Mouse (Mus musculus) hindbrain, embryonic 14.5 days (tissue): ENCODE measurements around the gene Ankzf1. TPM values are rescaled to one million over a fixed set of nuclear protein-coding genes. Genes with fewer than 3 reads are reported as not detected.

Source experiments
- ATAC-seq: fragments of 200-750 bp; cut with Nextera tagmentation; 2 replicates; pipeline ENCODE4 v1.8.0; 2017; ENCODE audit warnings: moderate number of reproducible peaks, mild to moderate bottlenecking, moderate TSS enrichment, moderate library complexity; ENCODE audit not compliant: low FRiP score
- DNase-seq: peaks from one replicate; pipeline ENCODE4 v3.0.0-alpha.2; 2015; ENCODE audit warnings: low spot score
- H3K27ac ChIP-seq: fragments of 300-500 bp; sonication (generic); 2 replicates; pipeline ENCODE4 v1.5.1; 2014; ENCODE audit warnings: mild to moderate bottlenecking, moderate library complexity
- H3K27me3 ChIP-seq: fragments of 300-500 bp; sonication (generic); 2 replicates; pipeline ENCODE4 v1.6.1; 2014; ENCODE audit warnings: mild to moderate bottlenecking, low read length, mixed read lengths; ENCODE audit not compliant: control insufficient read depth, insufficient read depth
- H3K36me3 ChIP-seq: fragments of 300-500 bp; sonication (generic); replicated peaks from 2 replicates; pipeline ENCODE4 v1.6.1; 2014; ENCODE audit not compliant: control insufficient read depth, insufficient read depth
- H3K4me1 ChIP-seq: fragments of 300-500 bp; sonication (generic); replicated peaks from 2 replicates; pipeline ENCODE4 v1.6.1; 2014; ENCODE audit warnings: antibody characterized with exemption, low read length, mixed read lengths; ENCODE audit not compliant: control insufficient read depth, insufficient read depth
- H3K4me2 ChIP-seq: fragments of 300-500 bp; sonication (generic); replicated peaks from 2 replicates; pipeline ENCODE4 v1.6.1; 2014; ENCODE audit warnings: mild to moderate bottlenecking, moderate library complexity
- H3K4me3 ChIP-seq: fragments of 300-500 bp; sonication (generic); replicated peaks from 2 replicates; pipeline ENCODE4 v1.5.1; 2014; ENCODE audit warnings: mild to moderate bottlenecking, low read length
- H3K9ac ChIP-seq: fragments of 300-500 bp; sonication (generic); 2 replicates; pipeline ENCODE4 v1.6.1; 2014
- H3K9me3 ChIP-seq: fragments of 300-500 bp; sonication (generic); 2 replicates; pipeline ENCODE4 v1.6.1; 2016; ENCODE audit warnings: low read length; ENCODE audit not compliant: control insufficient read depth
- WGBS: fragments of 180-500 bp; shearing (Covaris S2); extraction: QIAGEN DNeasy Blood & Tissue Kit; methylation state at CpG from one replicate; pipeline ENCODE4 v1.1.7; 2014; 5-methylcytosine and 5-hydroxymethylcytosine counted together
- polyA plus RNA-seq: library from polyadenylated mRNA; unstranded; fragments of >200 nt; fragmentation: Nextera tagmentation; extraction: Ambion mirVana; gene quantifications from 2 replicates; pipeline ENCODE4 v1.2.1, GENCODE M21; 2014

Ankzf1 gene
- polyA plus RNA-seq, 1 experiment from 2014 or later, result 18.4 TPM

GRCm38 (mm10) chr1:75219078-75219477 lies 27.1 kb downstream of the Ankzf1 start:
- peaks cover 61% of the 10 kb centered on the region for H3K27me3 ChIP-seq
- H3K4me3 ChIP-seq, result peak overlapping the region; percentile 53
- peaks cover 14% of the 10 kb centered on the region for H3K36me3 ChIP-seq
- H3K27ac ChIP-seq, result no peak overlapping the region
- no peaks in the 10 kb centered on the region for H3K9me3 ChIP-seq
- peaks cover 13% of the 10 kb centered on the region for H3K4me1 ChIP-seq
- peak; percentile 75 for DNase-seq
- WGBS, result under 1% methylated on average over 24 of the region's 24 CpGs
- H3K9ac ChIP-seq, result peak overlapping the region; percentile 58
- ATAC-seq, result peak; percentile 82
- H3K4me2 ChIP-seq, result peak overlapping the region; percentile 89

DNA sequence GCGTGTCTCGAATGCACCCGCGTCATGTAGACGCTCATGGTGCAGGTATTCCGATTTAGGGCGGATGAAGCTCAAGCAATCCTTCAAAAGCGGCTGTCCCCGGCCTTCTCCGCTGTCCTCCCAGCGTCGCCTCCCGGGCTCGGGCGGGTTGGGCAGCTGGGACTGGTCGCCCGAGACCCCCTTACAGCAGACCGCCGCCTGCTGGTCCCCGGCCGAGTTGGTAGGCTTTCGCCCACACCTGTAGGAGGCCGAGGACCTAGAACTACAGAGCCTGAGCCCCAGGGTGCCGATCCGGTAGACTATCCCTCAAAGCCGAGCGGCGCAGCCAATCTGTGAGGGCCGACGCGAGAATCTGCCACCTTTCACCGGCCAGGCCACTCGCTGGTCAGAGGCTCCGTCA lies 27.6 kb downstream of the Ankzf1 start, which contains the start of gene Tuba4a:
Tuba4a (minus strand) TSS at position 335 of the 400 bp plus-strand sequence.
- H3K4me1 ChIP-seq, result peaks cover 13% of the 10 kb centered on the region
- H3K27me3 ChIP-seq, result peaks cover 61% of the 10 kb centered on the region
- no peak within 1 kb of the TSS for H3K27ac ChIP-seq
- H3K9ac ChIP-seq, result peak within 1 kb of the TSS; percentile 58
- peaks cover 10% of the 10 kb centered on the region for H3K36me3 ChIP-seq
- DNase-seq (no peak), ATAC-seq (peak; percentile 69)
- peak within 1 kb of the TSS; percentile 53 for H3K4me3 ChIP-seq
- peak within 1 kb of the TSS; percentile 89 for H3K4me2 ChIP-seq
- WGBS, result under 1% methylated on average over 34 of the region's 34 CpGs
- H3K9me3 ChIP-seq, result no peaks in the 10 kb centered on the region

DNA sequence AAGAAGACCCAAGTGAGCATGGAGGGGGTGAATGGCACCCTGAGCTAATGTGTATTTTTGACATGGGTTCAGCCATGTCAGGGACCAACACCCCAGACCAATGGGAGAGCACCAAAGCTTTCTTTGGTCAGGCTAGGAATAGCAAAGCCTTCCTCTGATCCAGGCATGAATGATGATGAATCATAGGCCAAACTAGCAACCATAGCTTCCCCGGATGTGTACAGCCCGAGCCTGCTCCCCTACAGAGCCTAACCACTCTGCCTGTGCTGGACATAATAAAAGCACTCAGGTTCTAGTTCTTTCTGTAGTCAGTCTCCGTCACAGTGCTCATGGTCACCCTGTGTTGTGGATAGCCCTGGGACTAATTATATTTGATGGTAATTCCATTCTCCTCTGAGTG lies 29.6 kb downstream of the Ankzf1 start:
- Histone ChIP-seq H3K9ac (no peak overlapping the region), H3K4me2 (no peak overlapping the region), H3K4me1 (peaks cover 13% of the 10 kb centered on the region), H3K9me3 (no peaks in the 10 kb centered on the region), H3K36me3 (no peaks in the 10 kb centered on the region), H3K27me3 (peaks cover 56% of the 10 kb centered on the region), H3K4me3 (no peak overlapping the region), H3K27ac (no peak overlapping the region)
- WGBS, result 76% methylated on average over 3 of the region's 3 CpGs
- ATAC-seq (no peak), DNase-seq (no peak)

DNA sequence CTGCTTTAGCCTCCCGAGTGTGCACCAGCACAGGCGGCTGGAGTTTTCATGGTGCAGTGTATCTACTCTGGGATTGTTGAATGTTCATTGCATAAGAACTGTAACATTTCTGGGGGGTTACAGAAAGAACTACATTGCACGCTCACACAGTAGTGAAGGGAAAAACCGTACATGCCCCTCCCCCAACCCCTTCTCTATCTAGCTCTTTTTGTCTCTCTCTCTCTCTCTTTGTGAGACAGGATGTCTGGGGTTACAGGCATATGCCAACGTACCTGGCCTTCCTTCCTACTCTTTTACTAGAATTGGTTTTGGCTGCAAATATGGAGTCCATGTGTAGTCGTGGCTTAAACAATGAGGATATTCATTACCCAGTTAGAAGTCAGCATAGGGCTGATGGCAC lies 31.0 kb downstream of the Ankzf1 start:
- DNase-seq, result no peak
- H3K9me3 ChIP-seq, result no peaks in the 10 kb centered on the region
- H3K4me1 ChIP-seq, result peaks cover 13% of the 10 kb centered on the region
- ATAC-seq, result no peak
- no peak overlapping the region for H3K4me3 ChIP-seq
- WGBS, result 83% methylated on average over 6 of the region's 6 CpGs
- no peak overlapping the region for H3K9ac ChIP-seq
- no peak overlapping the region for H3K4me2 ChIP-seq
- peaks cover 43% of the 10 kb centered on the region for H3K27me3 ChIP-seq
- H3K36me3 ChIP-seq, result no peaks in the 10 kb centered on the region
- no peak overlapping the region for H3K27ac ChIP-seq

- DNase-seq, result no peak
- no peak for ATAC-seq
- Histone ChIP-seq H3K36me3 (no peaks in the 10 kb centered on the region), H3K27ac (no peak overlapping the region), H3K9me3 (no peaks in the 10 kb centered on the region), H3K4me3 (no peak overlapping the region), H3K9ac (no peak overlapping the region), H3K27me3 (peaks cover 37% of the 10 kb centered on the region), H3K4me1 (peaks cover 10% of the 10 kb centered on the region), H3K4me2 (no peak overlapping the region)
- 75% methylated on average over 6 of the region's 6 CpGs for WGBS
These were observed 31.6 kb downstream of the Ankzf1 start for GRCm38 (mm10) chr1:75223532-75223931.

DNA sequence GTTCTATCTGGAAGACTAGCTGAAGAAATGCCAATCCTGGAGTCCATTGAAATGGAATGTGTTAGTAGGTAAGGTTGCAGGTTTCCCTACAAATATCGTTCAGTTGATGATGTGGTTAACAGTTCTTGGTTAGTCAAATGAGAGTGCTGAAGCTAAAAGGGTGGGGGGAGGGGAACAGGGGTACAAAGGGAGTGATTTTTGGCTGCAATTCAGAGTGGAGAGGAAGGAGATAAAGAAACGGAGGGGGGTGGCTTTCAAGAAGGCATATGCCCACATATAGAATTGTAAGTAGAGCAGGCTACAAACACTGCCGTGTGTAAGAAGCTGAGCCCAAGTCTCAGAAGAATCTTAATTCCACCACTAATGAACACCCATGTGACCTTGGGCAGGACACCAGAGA lies 33.5 kb downstream of the Ankzf1 start:
- no peak overlapping the region for H3K9ac ChIP-seq
- no peak overlapping the region for H3K4me2 ChIP-seq
- peaks cover 18% of the 10 kb centered on the region for H3K27me3 ChIP-seq
- no peak overlapping the region for H3K4me3 ChIP-seq
- H3K9me3 ChIP-seq, result no peaks in the 10 kb centered on the region
- no peak overlapping the region for H3K27ac ChIP-seq
- ATAC-seq (no peak), DNase-seq (no peak)
- WGBS, result 72% methylated on average over 3 of the region's 3 CpGs
- no peaks in the 10 kb centered on the region for H3K36me3 ChIP-seq
- no peaks in the 10 kb centered on the region for H3K4me1 ChIP-seq

DNA sequence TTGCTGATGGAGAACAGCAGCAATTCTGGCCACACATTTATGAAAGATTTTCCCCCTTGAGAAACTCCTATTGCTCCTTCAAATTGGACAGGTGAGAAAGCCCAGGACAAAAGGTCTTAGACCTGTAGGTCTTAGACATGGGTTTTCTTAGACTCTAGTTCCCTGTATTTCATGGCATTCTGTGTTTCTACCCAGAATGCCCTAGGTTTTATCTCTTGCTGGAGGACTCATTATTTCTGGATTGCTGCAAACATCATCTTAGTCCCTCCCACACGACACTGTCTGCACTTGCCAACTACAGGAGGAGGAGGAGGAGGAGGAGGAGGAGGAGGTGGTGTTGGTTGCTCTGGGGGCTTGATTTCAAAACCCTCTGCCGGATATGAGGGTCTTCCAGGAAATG lies 34.2 kb downstream of the Ankzf1 start:
- 78% methylated on average over 2 of the region's 2 CpGs for WGBS
- H3K9ac ChIP-seq, result no peak overlapping the region
- H3K4me3 ChIP-seq, result no peak overlapping the region
- ATAC-seq, result no peak
- no peaks in the 10 kb centered on the region for H3K9me3 ChIP-seq
- no peaks in the 10 kb centered on the region for H3K4me1 ChIP-seq
- H3K27ac ChIP-seq, result no peak overlapping the region
- no peak overlapping the region for H3K4me2 ChIP-seq
- H3K36me3 ChIP-seq, result no peaks in the 10 kb centered on the region
- no peak for DNase-seq
- peaks cover 11% of the 10 kb centered on the region for H3K27me3 ChIP-seq

DNA sequence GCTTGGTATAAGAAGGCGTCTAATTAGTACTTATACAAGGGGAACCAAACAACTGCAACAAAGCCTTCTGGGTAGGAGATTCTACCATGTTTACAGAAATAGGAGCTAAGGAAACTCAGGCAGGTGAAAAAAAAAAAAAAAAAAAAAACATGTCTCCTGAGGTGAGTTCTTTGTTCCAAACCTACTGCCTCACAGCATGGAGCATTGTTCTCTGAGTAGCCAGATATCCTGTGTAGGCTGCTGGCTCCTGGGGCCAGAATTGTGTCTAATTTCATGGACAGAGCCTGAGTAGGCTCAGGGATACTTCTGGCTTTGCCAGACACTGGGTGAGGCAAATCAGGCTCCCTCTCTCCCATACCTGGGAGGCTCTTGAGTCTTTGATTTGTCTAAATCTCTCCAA lies 35.7 kb downstream of the Ankzf1 start:
- 65% methylated on average over 1 of the region's 1 CpGs for WGBS
- no peak for ATAC-seq

DNA sequence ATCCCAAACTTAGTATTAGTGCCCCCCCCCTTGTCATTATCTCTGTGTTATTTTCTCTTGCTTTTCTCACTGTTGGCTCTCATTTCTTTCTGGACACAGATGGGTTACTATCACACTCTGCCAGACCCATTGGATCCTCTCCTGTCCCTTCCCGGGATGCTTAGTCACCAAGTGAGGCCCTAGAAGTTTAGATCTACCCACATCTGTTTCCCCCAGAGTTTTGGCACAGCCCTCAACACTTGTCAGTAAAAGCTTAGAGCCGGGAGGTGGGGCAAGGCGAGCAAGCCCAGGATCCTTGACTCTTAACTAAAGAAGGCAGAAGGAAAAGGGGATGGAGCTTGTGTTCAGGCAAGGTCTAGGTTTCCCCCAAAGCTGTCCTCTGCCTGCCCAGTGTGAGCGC lies 37.2 kb downstream of the Ankzf1 start:
- no peak overlapping the region for H3K9ac ChIP-seq
- H3K9me3 ChIP-seq, result no peaks in the 10 kb centered on the region
- H3K27me3 ChIP-seq, result no peaks in the 10 kb centered on the region
- H3K4me1 ChIP-seq, result no peaks in the 10 kb centered on the region
- no peak overlapping the region for H3K4me2 ChIP-seq
- WGBS, result 79% methylated on average over 4 of the region's 4 CpGs
- H3K4me3 ChIP-seq, result no peak overlapping the region
- no peaks in the 10 kb centered on the region for H3K36me3 ChIP-seq
- DNase-seq (no peak), ATAC-seq (no peak)
- H3K27ac ChIP-seq, result no peak overlapping the region

More for the DNA sequence above, 35.7 kb downstream of the Ankzf1 start:
- H3K4me3 ChIP-seq, result no peak overlapping the region
- no peaks in the 10 kb centered on the region for H3K4me1 ChIP-seq
- DNase-seq, result no peak
- no peak overlapping the region for H3K4me2 ChIP-seq
- no peak overlapping the region for H3K27ac ChIP-seq
- no peaks in the 10 kb centered on the region for H3K9me3 ChIP-seq
- H3K36me3 ChIP-seq, result no peaks in the 10 kb centered on the region
- peaks cover 4% of the 10 kb centered on the region; the same call in 1 of the 2 replicates for H3K27me3 ChIP-seq
- no peak overlapping the region for H3K9ac ChIP-seq

DNA sequence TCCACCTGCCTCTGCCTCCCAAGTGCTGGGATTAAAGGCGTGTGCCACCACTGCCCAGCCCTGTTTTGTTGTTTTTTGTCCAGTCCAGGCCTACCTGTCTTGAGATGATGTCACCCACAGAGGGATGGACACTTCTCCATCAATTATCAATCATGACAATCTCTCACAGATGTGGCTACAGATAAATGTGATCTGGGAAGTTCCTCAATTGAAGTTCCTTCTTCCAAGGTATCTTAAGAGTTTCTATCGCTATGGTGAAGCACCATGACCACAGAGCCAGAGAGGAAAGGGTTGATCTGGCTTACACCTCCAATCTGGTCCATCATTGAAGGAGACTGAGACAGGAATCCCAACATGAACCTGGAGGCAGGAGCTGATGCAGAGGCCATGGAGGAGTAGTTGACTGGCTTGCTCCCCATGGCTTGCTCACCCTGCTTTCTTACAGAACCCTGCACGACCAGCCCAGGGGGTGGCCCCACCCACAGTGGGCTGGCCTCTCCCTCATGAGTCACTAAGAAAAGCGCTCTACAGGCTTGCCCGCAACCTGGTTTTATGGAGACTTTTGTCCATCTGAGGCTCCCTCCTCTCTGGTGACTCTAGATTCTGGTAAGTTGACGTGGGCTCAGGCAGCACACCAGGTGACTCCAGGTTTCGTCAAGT lies 38.5 kb downstream of the Ankzf1 start:
- H3K36me3 ChIP-seq, result no peaks in the 10 kb centered on the region
- WGBS, result 81% methylated on average over 7 of the region's 7 CpGs
- no peak overlapping the region for H3K4me3 ChIP-seq
- H3K27me3 ChIP-seq, result no peaks in the 10 kb centered on the region
- ATAC-seq (no peak), DNase-seq (no peak)
- no peaks in the 10 kb centered on the region for H3K9me3 ChIP-seq
- H3K4me1 ChIP-seq, result no peaks in the 10 kb centered on the region
- H3K27ac ChIP-seq, result no peak overlapping the region
- H3K9ac ChIP-seq, result no peak overlapping the region
- no peak overlapping the region for H3K4me2 ChIP-seq
